8 mouse cellular contexts compared by ENCODE assay signal in genomic region chr1:75125418-75125817, GRCm38 (mm10). TPM values are rescaled to one million over a fixed set of nuclear protein-coding genes. Genes with fewer than 3 reads are reported as not detected.
DNase-seq lines count a peak whose midpoint lies in the region; ATAC-seq and TF ChIP-seq lines count a peak whose summit lies in the region.

No protein-coding gene starts in this region.

- peak overlapping the region in 1 of 2 experiments; percentile 95; a peak in 2 of 4 replicates for H3K27ac ChIP-seq in heart, embryonic 14.5 days (replicated peaks in 1 of 2; ENCODE audit: control insufficient read depth in 1 of 2, insufficient read depth in 1 of 2, low read depth in 2 of 2, low read length in 2 of 2)
- peak overlapping the region; percentile 92; the same call in 1 of the 2 replicates for H3K27ac ChIP-seq in hindbrain, embryonic 14.5 days
- no peak overlapping the region for H3K27ac ChIP-seq in midbrain, embryonic 13.5 days

- peak overlapping the region; percentile 64 for H3K4me2 ChIP-seq in heart, embryonic 14.5 days (ENCODE audit: low read length)
- peak overlapping the region; percentile 60 for H3K4me2 ChIP-seq in hindbrain, embryonic 14.5 days (replicated peaks)
- peak overlapping the region; percentile 59 for H3K4me2 ChIP-seq in midbrain, embryonic 13.5 days (replicated peaks)

- peak overlapping the region; percentile 67 to 71 for H3K4me3 ChIP-seq in heart, embryonic 14.5 days (ENCODE audit: control insufficient read depth in 1 of 2, insufficient read depth in 1 of 2, low read depth in 1 of 2, low read length in 2 of 2)
- H3K4me3 ChIP-seq in hindbrain, embryonic 14.5 days (replicated peaks; ENCODE audit: low read length) = peak overlapping the region; percentile 58
- peak overlapping the region; percentile 55 for H3K4me3 ChIP-seq in midbrain, embryonic 13.5 days (replicated peaks)

- H3K9ac ChIP-seq in heart, embryonic 14.5 days (ENCODE audit: low read length) = peak overlapping the region; percentile 81
- H3K9ac ChIP-seq in hindbrain, embryonic 14.5 days = peak overlapping the region; percentile 64
- H3K9ac ChIP-seq in midbrain, embryonic 13.5 days (replicated peaks) = no peak overlapping the region

- intact Hi-C loops in heart, postnatal 14 days (cut with DNase I) = no loop called here

- H3K4me1 ChIP-seq in heart, embryonic 14.5 days (ENCODE audit: control insufficient read depth in 2 of 2, insufficient read depth in 2 of 2, low read length in 2 of 2) = peaks cover 0 to 6% of the 10 kb centered on the region in 2 experiments; a peak in 1 of 4 replicates
- H3K4me1 ChIP-seq in hindbrain, embryonic 14.5 days (replicated peaks; ENCODE audit: control insufficient read depth, insufficient read depth, low read length) = peaks cover 3% of the 10 kb centered on the region; the same call in 1 of the 2 replicates
- peaks cover 8% of the 10 kb centered on the region for H3K4me1 ChIP-seq in midbrain, embryonic 13.5 days (replicated peaks)

- in situ Hi-C loops in Patski (cut with MboI; ENCODE audit: low pct_unique_long_range_greater_than_20kb) = no loop called here

- H3K36me3 ChIP-seq in heart, embryonic 14.5 days (ENCODE audit: control insufficient read depth, insufficient read depth, low read length) = no peaks in the 10 kb centered on the region
- no peaks in the 10 kb centered on the region for H3K36me3 ChIP-seq in hindbrain, embryonic 14.5 days (replicated peaks; ENCODE audit: control insufficient read depth, insufficient read depth)
- no peaks in the 10 kb centered on the region for H3K36me3 ChIP-seq in midbrain, embryonic 13.5 days

- H3K27me3 ChIP-seq in heart, embryonic 14.5 days (ENCODE audit: control insufficient read depth, insufficient read depth, low read length) = no peaks in the 10 kb centered on the region
- H3K27me3 ChIP-seq in Patski = no peaks in the 10 kb centered on the region
- H3K27me3 ChIP-seq in hindbrain, embryonic 14.5 days (ENCODE audit: control insufficient read depth, insufficient read depth, low read length) = no peaks in the 10 kb centered on the region
- no peaks in the 10 kb centered on the region for H3K27me3 ChIP-seq in midbrain, embryonic 13.5 days

- CTCF ChIA-PET in Patski (lab: Charles Lee) = interaction anchor here (0.9 kb wide), 1 partner anchor 128 kb away, joined by 4 read pairs; no protein-coding TSS in a partner anchor

- ATAC-seq in heart, embryonic 14.5 days (ENCODE audit: insufficient number of reproducible peaks, insufficient read depth, low FRiP score, low read depth) = no peak
- ATAC-seq in Patski = peak; percentile 21
- ATAC-seq in hindbrain, embryonic 14.5 days (ENCODE audit: low FRiP score) = no peak
- no peak for ATAC-seq in midbrain, embryonic 13.5 days
- no peak for ATAC-seq in frontal cortex, adult (ENCODE audit: low TSS enrichment)

- DNase-seq in heart, postnatal 14 days = no peak
- DNase-seq in Patski (ENCODE audit: low read depth, low spot score) = no peak
- no peak for DNase-seq in hindbrain, embryonic 14.5 days (ENCODE audit: low spot score)
- no peak for DNase-seq in T-cell, adult 2 months (ENCODE audit: low spot score)
- no peak for DNase-seq in layer of hippocampus, postnatal 10 days (ENCODE audit: low spot score in 2 of 2)

- POLR2A ChIA-PET in Patski (lab: Charles Lee) = no interaction called here

- WGBS in heart, embryonic 14.5 days = 34% methylated on average over 5 of the region's 5 CpGs
- WGBS in hindbrain, embryonic 14.5 days = 40% methylated on average over 5 of the region's 5 CpGs
- 35% methylated on average over 5 of the region's 5 CpGs for WGBS in midbrain, embryonic 13.5 days

- TF ChIP-seq CTCF in Patski (IDR thresholded peaks at IDR 0.05) = no peak

- H3K9me3 ChIP-seq in heart, embryonic 14.5 days (ENCODE audit: control insufficient read depth, low read length) = no peaks in the 10 kb centered on the region
- H3K9me3 ChIP-seq in hindbrain, embryonic 14.5 days (ENCODE audit: control insufficient read depth, low read length) = no peaks in the 10 kb centered on the region
- no peaks in the 10 kb centered on the region for H3K9me3 ChIP-seq in midbrain, embryonic 13.5 days

RNA-seq across cellular contexts. Expression of gene Nhej1, which starts 0.4 kb away (rescaled TPM):
- 7.6 and 7.8 TPM in 2 replicates for polyA plus RNA-seq in heart, embryonic 14.5 days (2014; fragmentation: Nextera tagmentation; extraction: Ambion mirVana)
- 1 to 10 TPM; 2.6 to 4.0 TPM for total RNA-seq in heart, postnatal 14 days (2021)
- 7.0 TPM for polyA plus RNA-seq in Patski (2021)
- 6.8 and 7.5 TPM in 2 replicates for polyA plus RNA-seq in hindbrain, embryonic 14.5 days (2014; fragmentation: Nextera tagmentation; extraction: Ambion mirVana)
- 8.6 and 8.7 TPM in 2 replicates for polyA plus RNA-seq in midbrain, embryonic 13.5 days (2015; fragmentation: Nextera tagmentation; extraction: Ambion mirVana)
- total RNA-seq in layer of hippocampus, postnatal 10 days (2021) = 1 to 10 TPM; 2.3 to 2.4 TPM

RNA-seq across cellular contexts. Expression of gene Slc23a3, which starts 8.3 kb away (rescaled TPM):
- 0.72 and 1.4 TPM in 2 replicates for polyA plus RNA-seq in heart, embryonic 14.5 days (2014; fragmentation: Nextera tagmentation; extraction: Ambion mirVana)
- 1 to 10 TPM in 1 of 2 experiments, under 1 TPM in 1; 0.78 to 1.0 TPM for total RNA-seq in heart, postnatal 14 days (2021)
- 0.12 TPM for polyA plus RNA-seq in Patski (2021)
- polyA plus RNA-seq in hindbrain, embryonic 14.5 days (2014; fragmentation: Nextera tagmentation; extraction: Ambion mirVana) = not detected in 2 replicates
- not detected in 2 replicates for polyA plus RNA-seq in midbrain, embryonic 13.5 days (2015; fragmentation: Nextera tagmentation; extraction: Ambion mirVana)
- total RNA-seq in layer of hippocampus, postnatal 10 days (2021) = under 1 TPM in 1 of 2 experiments, not detected in 1; 0.27 TPM

RNA-seq across cellular contexts. Expression of gene Cnppd1, which starts 17.1 kb away (rescaled TPM):
- 34.3 and 34.7 TPM in 2 replicates for polyA plus RNA-seq in heart, embryonic 14.5 days (2014; fragmentation: Nextera tagmentation; extraction: Ambion mirVana)
- total RNA-seq in heart, postnatal 14 days (2021) = 10 to 100 TPM; 28.7 to 29.2 TPM
- polyA plus RNA-seq in Patski (2021) = 64.4 TPM
- polyA plus RNA-seq in hindbrain, embryonic 14.5 days (2014; fragmentation: Nextera tagmentation; extraction: Ambion mirVana) = 42.4 and 47.4 TPM in 2 replicates
- 66.7 and 68.5 TPM in 2 replicates for polyA plus RNA-seq in midbrain, embryonic 13.5 days (2015; fragmentation: Nextera tagmentation; extraction: Ambion mirVana)
- total RNA-seq in layer of hippocampus, postnatal 10 days (2021) = 10 to 100 TPM; 35.3 to 35.8 TPM

RNA-seq across cellular contexts. Expression of gene Retreg2, which starts 17.2 kb away (rescaled TPM):
- 38.9 and 42.2 TPM in 2 replicates for polyA plus RNA-seq in heart, embryonic 14.5 days (2014; fragmentation: Nextera tagmentation; extraction: Ambion mirVana)
- 10 to 100 TPM; 23.9 to 27.4 TPM for total RNA-seq in heart, postnatal 14 days (2021)
- polyA plus RNA-seq in Patski (2021) = 107 TPM
- 136 and 156 TPM in 2 replicates for polyA plus RNA-seq in hindbrain, embryonic 14.5 days (2014; fragmentation: Nextera tagmentation; extraction: Ambion mirVana)
- polyA plus RNA-seq in midbrain, embryonic 13.5 days (2015; fragmentation: Nextera tagmentation; extraction: Ambion mirVana) = 99.4 and 109 TPM in 2 replicates
- total RNA-seq in layer of hippocampus, postnatal 10 days (2021) = 100 to 1,000 TPM; 138 to 144 TPM

RNA-seq across cellular contexts. Expression of gene Zfand2b, which starts 43.0 kb away (rescaled TPM):
- 29.6 and 31.4 TPM in 2 replicates for polyA plus RNA-seq in heart, embryonic 14.5 days (2014; fragmentation: Nextera tagmentation; extraction: Ambion mirVana)
- 10 to 100 TPM; 16.0 to 16.7 TPM for total RNA-seq in heart, postnatal 14 days (2021)
- 27.0 TPM for polyA plus RNA-seq in Patski (2021)
- polyA plus RNA-seq in hindbrain, embryonic 14.5 days (2014; fragmentation: Nextera tagmentation; extraction: Ambion mirVana) = 36.7 and 38.0 TPM in 2 replicates
- 37.8 and 39.2 TPM in 2 replicates for polyA plus RNA-seq in midbrain, embryonic 13.5 days (2015; fragmentation: Nextera tagmentation; extraction: Ambion mirVana)
- 10 to 100 TPM; 25.5 to 27.3 TPM for total RNA-seq in layer of hippocampus, postnatal 10 days (2021)
